Mouse (Mus musculus): ENCODE data around the gene Fancc. TPM values are rescaled to one million over a fixed set of nuclear protein-coding genes. Genes with fewer than 3 reads are reported as not detected.

Fancc gene
- polyA plus RNA-seq, 2 experiments, result 6.9 to 8.6 TPM

DNA sequence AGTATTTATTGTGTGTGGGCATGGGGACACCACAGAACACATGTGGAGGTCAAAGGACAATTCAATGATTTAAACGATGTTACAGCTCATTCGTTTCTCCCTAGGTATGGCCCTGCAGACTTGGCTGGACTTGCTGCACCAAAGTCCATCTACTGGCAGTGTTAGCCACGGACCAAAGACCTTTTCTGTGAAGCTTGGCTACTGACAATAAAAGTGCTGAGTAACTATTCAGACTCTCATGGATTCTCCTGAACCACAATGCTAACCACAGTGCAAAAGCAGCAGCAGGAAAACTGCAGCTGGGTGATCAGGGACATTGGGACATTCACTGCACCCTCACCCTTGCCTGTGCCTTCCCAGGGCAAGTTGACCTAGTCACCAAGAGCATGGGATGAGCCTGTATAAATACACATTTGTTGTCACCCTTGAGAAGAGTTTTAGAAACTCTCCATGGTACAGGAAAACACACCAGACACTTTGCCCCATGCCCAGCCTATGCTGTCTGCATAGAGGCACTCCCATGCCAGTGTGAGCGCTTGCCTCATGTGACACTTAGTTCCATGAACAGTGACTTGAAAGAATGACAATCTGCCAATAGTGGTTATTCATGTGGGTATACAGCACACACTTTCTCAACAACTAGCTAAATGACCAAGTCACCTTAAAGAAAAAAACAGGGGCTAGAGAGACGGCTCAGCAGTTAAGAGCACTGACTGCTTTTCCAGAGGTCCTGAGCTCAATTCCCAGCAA lies 151.4 kb downstream of the Fancc start:
- 68% methylated on average over 5 of the region's 5 CpGs for WGBS (ENCODE audit: insufficient replicate concordance)
- no peak overlapping the region for H3K9ac ChIP-seq (replicated peaks)
- H3K36me3 ChIP-seq (replicated peaks; ENCODE audit: control insufficient read depth, insufficient read depth, low read depth), result no peaks in the 10 kb centered on the region
- H3K9me3 ChIP-seq (ENCODE audit: control insufficient read depth, low read length), result no peaks in the 10 kb centered on the region
- DNase-seq (ENCODE audit: low read depth in 3 of 3, low spot score in 3 of 3) (no peak), ATAC-seq (ENCODE audit: insufficient read depth) (no peak)
- H3K4me1 ChIP-seq (replicated peaks; ENCODE audit: control insufficient read depth in 2 of 2, insufficient read depth in 2 of 2, low read length in 1 of 2), result no peaks in the 10 kb centered on the region
- H3K4me3 ChIP-seq (ENCODE audit: insufficient read depth in 1 of 2, low read depth in 2 of 2, low read length in 2 of 2), result no peak overlapping the region
- no peak overlapping the region for H3K4me2 ChIP-seq (ENCODE audit: low read depth)
- H3K27me3 ChIP-seq (ENCODE audit: control insufficient read depth, insufficient read depth, low read length), result no peaks in the 10 kb centered on the region
- H3K27ac ChIP-seq, result no peak overlapping the region
- no peak for TF ChIP-seq CTCF (IDR thresholded peaks at IDR 0.05; ENCODE audit: low read depth)
- no peak for TF ChIP-seq EP300 (IDR thresholded peaks at IDR 0.05; ENCODE audit: low read depth)

DNA sequence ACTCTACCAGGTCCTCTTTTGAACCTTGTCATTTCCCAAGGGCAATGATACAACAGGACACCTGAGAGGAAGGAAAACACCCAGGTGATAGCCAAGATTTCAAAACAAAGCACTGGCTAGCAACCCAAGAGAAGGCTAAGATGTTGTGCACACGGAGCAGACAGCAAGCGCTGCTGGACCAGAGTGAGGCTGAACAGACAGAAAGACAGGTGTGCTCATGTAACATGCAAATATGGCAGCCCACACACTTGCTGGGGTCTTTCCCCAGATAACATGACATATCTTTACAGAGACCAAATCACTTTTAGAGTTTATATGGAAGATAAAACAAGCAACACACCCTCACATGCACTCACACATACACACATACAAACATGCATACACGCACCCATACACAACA lies 152.6 kb downstream of the Fancc start:
- Histone ChIP-seq H3K4me3 (ENCODE audit: insufficient read depth in 1 of 2, low read depth in 2 of 2, low read length in 2 of 2) (no peak overlapping the region), H3K4me2 (ENCODE audit: low read depth) (no peak overlapping the region), H3K36me3 (replicated peaks; ENCODE audit: control insufficient read depth, insufficient read depth, low read depth) (no peaks in the 10 kb centered on the region), H3K9me3 (ENCODE audit: control insufficient read depth, low read length) (no peaks in the 10 kb centered on the region), H3K9ac (replicated peaks) (no peak overlapping the region), H3K27me3 (ENCODE audit: control insufficient read depth, insufficient read depth, low read length) (no peaks in the 10 kb centered on the region), H3K4me1 (replicated peaks; ENCODE audit: control insufficient read depth in 2 of 2, insufficient read depth in 2 of 2, low read length in 1 of 2) (no peaks in the 10 kb centered on the region), H3K27ac (no peak overlapping the region)
- DNase-seq (ENCODE audit: low read depth in 3 of 3, low spot score in 3 of 3) (no peak), ATAC-seq (ENCODE audit: insufficient read depth) (no peak)
- 87% methylated on average over 3 of the region's 3 CpGs for WGBS (ENCODE audit: insufficient replicate concordance)
- TF ChIP-seq CTCF (IDR thresholded peaks at IDR 0.05; ENCODE audit: low read depth) (no peak), EP300 (IDR thresholded peaks at IDR 0.05; ENCODE audit: low read depth) (no peak)

DNA sequence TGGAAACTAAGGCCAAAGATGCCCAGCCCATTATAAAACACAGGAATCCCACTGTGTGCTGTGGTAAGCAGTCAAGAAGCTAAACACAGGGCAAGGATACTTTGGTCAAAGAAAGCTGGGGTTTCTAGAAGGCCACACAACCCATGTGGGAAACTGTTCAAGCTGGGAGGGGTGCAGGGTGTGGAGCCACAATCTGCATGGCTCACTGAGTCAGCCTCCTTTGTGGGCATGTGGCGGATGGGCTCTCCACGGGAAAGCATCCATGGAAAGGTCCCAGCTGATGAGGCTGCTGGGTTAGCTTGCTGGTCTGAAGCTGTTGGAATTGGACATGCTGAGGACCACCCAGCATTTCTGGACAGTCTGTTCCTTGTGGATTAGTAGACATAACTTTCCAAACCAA lies 154.3 kb downstream of the Fancc start:
- no peak overlapping the region for H3K9ac ChIP-seq (replicated peaks)
- no peaks in the 10 kb centered on the region for H3K36me3 ChIP-seq (replicated peaks; ENCODE audit: control insufficient read depth, insufficient read depth, low read depth)
- no peak overlapping the region for H3K4me3 ChIP-seq (ENCODE audit: insufficient read depth in 1 of 2, low read depth in 2 of 2, low read length in 2 of 2)
- no peak overlapping the region for H3K27ac ChIP-seq
- no peak for TF ChIP-seq CTCF (IDR thresholded peaks at IDR 0.05; ENCODE audit: low read depth)
- H3K4me1 ChIP-seq (replicated peaks; ENCODE audit: control insufficient read depth in 2 of 2, insufficient read depth in 2 of 2, low read length in 1 of 2), result no peaks in the 10 kb centered on the region
- ATAC-seq (ENCODE audit: insufficient read depth) (no peak), DNase-seq (ENCODE audit: low read depth in 3 of 3, low spot score in 3 of 3) (no peak)
- no peaks in the 10 kb centered on the region for H3K27me3 ChIP-seq (ENCODE audit: control insufficient read depth, insufficient read depth, low read length)
- no peak overlapping the region for H3K4me2 ChIP-seq (ENCODE audit: low read depth)
- no peaks in the 10 kb centered on the region for H3K9me3 ChIP-seq (ENCODE audit: control insufficient read depth, low read length)
- WGBS (ENCODE audit: insufficient replicate concordance), result 70% methylated on average over 2 of the region's 2 CpGs

- no peak for DNase-seq (ENCODE audit: low read depth in 3 of 3, low spot score in 3 of 3)
- H3K36me3 ChIP-seq (replicated peaks; ENCODE audit: control insufficient read depth, insufficient read depth, low read depth), result no peaks in the 10 kb centered on the region
Observed at GRCm38 (mm10) chr13:63339946-63340345, 157.1 kb downstream of the Fancc start.

DNA sequence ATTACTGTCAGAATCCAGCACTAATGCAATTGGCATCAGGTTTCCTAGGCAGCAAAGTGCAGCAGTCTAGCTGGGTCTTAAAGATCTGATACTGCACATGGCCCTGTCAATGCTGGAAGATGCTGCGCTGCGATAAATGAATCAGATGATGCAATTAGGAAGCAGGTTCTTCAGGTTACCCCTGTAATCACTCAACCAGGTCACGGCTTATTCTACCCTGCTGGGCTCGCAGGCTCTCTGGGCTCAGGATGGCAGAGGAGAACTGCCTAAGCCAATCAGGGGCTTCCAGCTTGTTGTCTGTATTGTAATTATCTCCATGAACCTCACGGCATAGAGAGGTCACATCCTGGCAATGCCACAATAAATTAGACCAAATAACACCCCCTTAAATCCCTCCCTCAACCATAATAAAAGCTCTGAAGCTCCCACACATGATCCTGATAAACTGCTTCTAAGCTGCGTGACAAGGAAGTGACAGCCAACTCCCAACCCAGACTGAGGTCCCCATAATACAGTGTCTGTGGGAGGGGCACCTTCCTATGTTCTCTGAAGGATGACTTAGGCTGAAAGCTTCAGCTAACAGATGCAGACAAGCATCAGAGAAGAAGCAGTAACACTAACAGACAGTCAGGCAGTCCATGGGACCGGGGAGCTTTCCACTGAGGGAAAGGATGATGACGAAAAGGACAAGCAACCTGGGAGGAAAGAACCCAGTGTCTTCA lies 159.7 kb downstream of the Fancc start:
- DNase-seq (ENCODE audit: low read depth in 3 of 3, low spot score in 3 of 3) (no peak), ATAC-seq (ENCODE audit: insufficient read depth) (no peak)

More at GRCm38 (mm10) chr13:63339946-63340345, 157.1 kb downstream of the Fancc start:
- WGBS (ENCODE audit: insufficient replicate concordance), result 79% methylated on average over 4 of the region's 4 CpGs
- H3K27me3 ChIP-seq (ENCODE audit: control insufficient read depth, insufficient read depth, low read length), result no peaks in the 10 kb centered on the region
- no peak overlapping the region for H3K27ac ChIP-seq
- H3K4me2 ChIP-seq (ENCODE audit: low read depth), result no peak overlapping the region
- no peak overlapping the region for H3K9ac ChIP-seq (replicated peaks)
- no peak for ATAC-seq (ENCODE audit: insufficient read depth)
- no peaks in the 10 kb centered on the region for H3K9me3 ChIP-seq (ENCODE audit: control insufficient read depth, low read length)
- no peaks in the 10 kb centered on the region; a peak in 2 of 4 replicates for H3K4me1 ChIP-seq (replicated peaks; ENCODE audit: control insufficient read depth in 2 of 2, insufficient read depth in 2 of 2, low read length in 1 of 2)
- H3K4me3 ChIP-seq (ENCODE audit: insufficient read depth in 1 of 2, low read depth in 2 of 2, low read length in 2 of 2), result no peak overlapping the region
- no peak for TF ChIP-seq EP300 (IDR thresholded peaks at IDR 0.05; ENCODE audit: low read depth)
- no peak for TF ChIP-seq CTCF (IDR thresholded peaks at IDR 0.05; ENCODE audit: low read depth)

More for the DNA sequence above, 159.7 kb downstream of the Fancc start:
- WGBS (ENCODE audit: insufficient replicate concordance), result 66% methylated on average over 8 of the region's 8 CpGs
- H3K27me3 ChIP-seq (ENCODE audit: control insufficient read depth, insufficient read depth, low read length), result no peaks in the 10 kb centered on the region
- no peak for TF ChIP-seq CTCF (IDR thresholded peaks at IDR 0.05; ENCODE audit: low read depth)
- TF ChIP-seq EP300 (IDR thresholded peaks at IDR 0.05; ENCODE audit: low read depth), result no peak
- H3K36me3 ChIP-seq (replicated peaks; ENCODE audit: control insufficient read depth, insufficient read depth, low read depth), result no peaks in the 10 kb centered on the region
- no peak overlapping the region for H3K27ac ChIP-seq
- no peaks in the 10 kb centered on the region; a peak in 2 of 4 replicates for H3K4me1 ChIP-seq (replicated peaks; ENCODE audit: control insufficient read depth in 2 of 2, insufficient read depth in 2 of 2, low read length in 1 of 2)
- no peaks in the 10 kb centered on the region for H3K9me3 ChIP-seq (ENCODE audit: control insufficient read depth, low read length)
- H3K4me3 ChIP-seq (ENCODE audit: insufficient read depth in 1 of 2, low read depth in 2 of 2, low read length in 2 of 2), result no peak overlapping the region
- H3K4me2 ChIP-seq (ENCODE audit: low read depth), result no peak overlapping the region
- no peak overlapping the region for H3K9ac ChIP-seq (replicated peaks)
